Mouse (Mus musculus) liver, embryonic 14.5 days (tissue): ENCODE measurements around the gene Agbl5. TPM values are rescaled to one million over a fixed set of nuclear protein-coding genes. Genes with fewer than 3 reads are reported as not detected.
A peak's percentile ranks its signal among the peaks of the same experiment; 100 is the strongest.

Experiments
- ATAC-seq: fragments of 200-750 bp; cut with Nextera tagmentation; 2 replicates; pipeline ENCODE4 v1.8.0; 2017; ENCODE audit warnings: moderate number of reproducible peaks, mild to moderate bottlenecking, moderate library complexity; ENCODE audit not compliant: insufficient read depth
- DNase-seq, 3 experiments: peaks; one replicate each; pipeline ENCODE4 v3.0.0-alpha.2; 2012 to 2013; ENCODE audit warnings: low read depth in 3 of 3, low spot score in 3 of 3
- H3K27ac ChIP-seq: fragments of 300-500 bp; sonication (generic); 2 replicates; pipeline ENCODE4 v1.5.1; 2014; ENCODE audit warnings: moderate library complexity, mild to moderate bottlenecking, control low read depth, inconsistent platforms
- H3K27me3 ChIP-seq: fragments of 300-500 bp; sonication (generic); 2 replicates; pipeline ENCODE4 v1.6.1; 2014; ENCODE audit warnings: mild to moderate bottlenecking, low read length, moderate library complexity; ENCODE audit not compliant: control insufficient read depth, insufficient read depth
- H3K36me3 ChIP-seq: fragments of 300-500 bp; sonication (generic); replicated peaks from 2 replicates; pipeline ENCODE4 v1.6.1; 2014; ENCODE audit warnings: low read depth; ENCODE audit not compliant: control insufficient read depth, insufficient read depth
- H3K4me1 ChIP-seq, 2 experiments: fragments of 200-500 bp in 1 of 2; fragments of 300-500 bp in 1 of 2; sonication (generic) in 1 of 2; replicated peaks; 2 replicates each; pipeline ENCODE4 v1.6.1; 2012 to 2014; ENCODE audit warnings: antibody characterized with exemption in 1 of 2, inconsistent platforms in 1 of 2, low read length in 1 of 2; ENCODE audit not compliant: control insufficient read depth in 2 of 2, insufficient read depth in 2 of 2
- H3K4me2 ChIP-seq: fragments of 300-500 bp; sonication (generic); 2 replicates; pipeline ENCODE4 v1.6.1; 2014; ENCODE audit warnings: low read depth, mild to moderate bottlenecking, control low read depth, moderate library complexity
- H3K4me3 ChIP-seq, 2 experiments: fragments of 200-500 bp in 1 of 2; fragments of 300-500 bp in 1 of 2; sonication (generic) in 1 of 2; 2 replicates each; pipeline ENCODE4 v1.5.1; 2012 to 2014; ENCODE audit warnings: low read depth in 2 of 2, low read length in 2 of 2, mild to moderate bottlenecking in 2 of 2, control low read depth in 1 of 2, inconsistent platforms in 1 of 2, moderate library complexity in 1 of 2; ENCODE audit not compliant: insufficient read depth in 1 of 2
- H3K9ac ChIP-seq: fragments of 300-500 bp; sonication (generic); replicated peaks from 2 replicates; pipeline ENCODE4 v1.6.1; 2014; ENCODE audit warnings: mild to moderate bottlenecking, control low read depth, moderate library complexity
- H3K9me3 ChIP-seq: fragments of 300-500 bp; sonication (generic); 2 replicates; pipeline ENCODE4 v1.6.1; 2016; ENCODE audit warnings: low read length, mixed read lengths; ENCODE audit not compliant: control insufficient read depth
- CTCF ChIP-seq: IDR thresholded peaks from 2 replicates; pipeline ENCODE4 v1.5.1; 2016; ENCODE audit warnings: antibody characterized with exemption, low read depth, control low read depth
- EP300 ChIP-seq: IDR thresholded peaks from 2 replicates; pipeline ENCODE4 v1.6.1; 2016; ENCODE audit warnings: antibody characterized with exemption, low read depth
- WGBS: fragments of 180-500 bp; shearing (Covaris S2); extraction: QIAGEN DNeasy Blood & Tissue Kit; methylation state at CpG from one replicate; pipeline ENCODE4 v1.1.7; 2014; ENCODE audit not compliant: insufficient replicate concordance; 5-methylcytosine and 5-hydroxymethylcytosine counted together
- polyA plus RNA-seq, 2 experiments: library from polyadenylated mRNA; depleted of rRNA in 1 of 2; stranded (reverse) in 1 of 2; unstranded in 1 of 2; fragments of >200 nt; fragmentation: Nextera tagmentation in 1 of 2; extraction: Ambion mirVana in 1 of 2; gene quantifications; 2 replicates each; pipeline versions ENCODE4 v1.2.1 to v1.2.3; 2012 to 2014

The Agbl5 gene
- polyA plus RNA-seq, 2 experiments, result 4.8 to 5.0 TPM

- Histone ChIP-seq H3K36me3 (peaks cover 13% of the 10 kb centered on the region), H3K27me3 (no peaks in the 10 kb centered on the region), H3K9ac (no peak overlapping the region), H3K27ac (no peak overlapping the region), H3K9me3 (no peaks in the 10 kb centered on the region), H3K4me2 (no peak overlapping the region), H3K4me1 (peaks cover 12 to 55% of the 10 kb centered on the region in 2 experiments), H3K4me3 (no peak overlapping the region)
- TF ChIP-seq EP300, result no peak
- WGBS, result 61% methylated on average over 7 of the region's 7 CpGs
- ATAC-seq, result no peak
- no peak for DNase-seq
These were observed 21.4 kb downstream of the Agbl5 start for GRCm38 (mm10) chr5:30909863-30910262.

DNA sequence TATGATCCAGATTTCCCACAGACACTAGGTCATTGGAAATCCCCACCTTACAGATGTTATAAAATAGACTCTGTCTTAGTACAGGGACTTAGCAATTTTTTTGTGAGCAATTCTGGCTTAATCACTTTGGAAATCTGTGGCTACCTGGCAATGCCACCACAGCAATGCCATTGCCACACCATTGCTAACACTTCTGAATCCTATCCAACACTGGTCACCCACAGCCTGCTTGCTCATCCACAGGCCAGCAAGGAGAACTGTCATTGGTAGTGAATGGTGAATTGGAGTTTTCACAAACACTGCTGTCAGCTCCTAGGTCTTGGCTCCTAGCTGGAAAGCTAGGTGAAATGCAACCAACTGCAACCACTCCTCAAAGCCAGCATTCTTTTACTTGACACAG is 22.0 kb downstream of the Agbl5 start:
- Histone ChIP-seq H3K4me3 (no peak overlapping the region), H3K4me1 (peaks cover 12 to 60% of the 10 kb centered on the region in 2 experiments), H3K27me3 (no peaks in the 10 kb centered on the region), H3K27ac (no peak overlapping the region), H3K9ac (no peak overlapping the region), H3K36me3 (peaks cover 8% of the 10 kb centered on the region), H3K9me3 (no peaks in the 10 kb centered on the region), H3K4me2 (no peak overlapping the region)
- DNase-seq, result no peak
- ATAC-seq, result no peak
- no peak for TF ChIP-seq CTCF
- no peak for TF ChIP-seq EP300

- 53% methylated on average over 5 of the region's 5 CpGs for WGBS
- Histone ChIP-seq H3K9me3 (no peaks in the 10 kb centered on the region), H3K4me3 (no peak overlapping the region), H3K36me3 (no peaks in the 10 kb centered on the region), H3K9ac (no peak overlapping the region), H3K27me3 (no peaks in the 10 kb centered on the region), H3K4me2 (no peak overlapping the region), H3K27ac (no peak overlapping the region), H3K4me1 (peaks cover 10 to 65% of the 10 kb centered on the region in 2 experiments)
- ATAC-seq (no peak), DNase-seq (no peak)
- TF ChIP-seq EP300 (no peak), CTCF (no peak)
These were observed 23.7 kb downstream of the Agbl5 start for GRCm38 (mm10) chr5:30912156-30912555.

DNA sequence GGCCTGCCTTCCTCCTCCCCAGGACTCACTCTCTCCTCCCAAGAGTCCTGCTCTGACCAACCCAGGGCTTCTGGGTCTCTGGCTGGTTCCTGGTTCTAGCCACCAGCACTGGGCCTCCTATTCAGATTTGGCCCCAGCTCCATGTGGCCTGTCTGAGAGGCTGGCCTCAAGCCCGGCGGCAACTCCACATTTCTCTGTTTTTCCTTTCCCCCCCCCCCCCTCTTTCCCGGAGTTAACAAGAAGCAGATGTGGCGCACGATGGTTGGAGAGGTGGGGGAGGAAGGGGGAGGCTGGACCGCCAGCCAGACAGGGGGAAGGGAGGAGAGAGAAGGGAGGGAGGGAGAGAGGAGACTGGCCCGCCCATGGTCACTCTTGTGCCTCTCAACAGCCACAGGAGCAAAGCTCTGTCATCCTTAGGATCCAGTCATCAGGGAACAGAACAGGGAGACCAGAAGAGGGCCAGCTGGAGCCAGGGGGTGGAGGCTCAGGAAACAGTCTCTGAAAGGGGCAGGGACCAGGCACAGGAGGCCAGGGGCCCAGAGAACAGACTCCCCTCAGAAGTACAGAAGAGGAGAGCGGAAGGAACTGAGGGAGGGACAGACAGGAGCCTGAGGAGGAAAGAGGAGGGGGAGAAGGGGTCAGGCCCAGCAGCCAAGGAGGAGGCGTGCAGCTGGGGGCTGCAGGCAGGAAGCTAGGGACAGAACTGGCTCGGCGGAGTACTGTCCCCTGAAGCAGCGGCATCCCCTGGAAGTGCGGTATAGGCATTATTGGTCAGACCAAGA is 24.8 kb downstream of the Agbl5 start, which contains the start of gene Emilin1:
TSS of gene Emilin1 (plus strand) at position 343 of the 782 bp plus-strand sequence.
- peak; percentile 25 for ATAC-seq
- TF ChIP-seq EP300 (no peak), CTCF (no peak)
- Histone ChIP-seq H3K4me1 (peaks cover 8 to 62% of the 10 kb centered on the region in 2 experiments), H3K4me3 (peak within 1 kb of the TSS; percentile 40 to 65), H3K9ac (peak within 1 kb of the TSS; percentile 6), H3K27ac (peak within 1 kb of the TSS; percentile 44), H3K9me3 (no peaks in the 10 kb centered on the region), H3K4me2 (peak within 1 kb of the TSS; percentile 65), H3K36me3 (no peaks in the 10 kb centered on the region), H3K27me3 (no peaks in the 10 kb centered on the region)
- 33% methylated on average over 12 of the region's 13 CpGs for WGBS
- DNase-seq, result no peak

- TF ChIP-seq EP300 (no peak), CTCF (no peak)
- peak overlapping the region; percentile 44 for H3K27ac ChIP-seq
- no peak for DNase-seq
- peak overlapping the region; percentile 65 for H3K4me2 ChIP-seq
- no peaks in the 10 kb centered on the region for H3K9me3 ChIP-seq
- 25% methylated on average over 7 of the region's 7 CpGs for WGBS
- peaks cover 7 to 53% of the 10 kb centered on the region in 2 experiments for H3K4me1 ChIP-seq
- peak overlapping the region; percentile 40 to 65 for H3K4me3 ChIP-seq
- H3K27me3 ChIP-seq, result no peaks in the 10 kb centered on the region
- ATAC-seq, result no peak
- H3K9ac ChIP-seq, result peak overlapping the region; percentile 6
- no peaks in the 10 kb centered on the region for H3K36me3 ChIP-seq
These were observed 25.7 kb downstream of the Agbl5 start for GRCm38 (mm10) chr5:30914101-30914635.
